Mouse (Mus musculus): ENCODE measurements around the gene Zfp663. TPM values are rescaled to one million over a fixed set of nuclear protein-coding genes. Genes with fewer than 3 reads are reported as not detected.

Zfp663 gene
- total and polyA plus RNA-seq, 2 experiments from 2014 or later = not detected

- H3K27ac ChIP-seq (ENCODE audit: low read depth) = no peak overlapping the region
- H3K36me3 ChIP-seq (replicated peaks; ENCODE audit: control insufficient read depth, insufficient read depth, low read length) = peaks cover 49% of the 10 kb centered on the region
- ATAC-seq (ENCODE audit: insufficient read depth, low read depth) (no peak), DNase-seq (ENCODE audit: low spot score) (no peak)
- H3K9ac ChIP-seq (replicated peaks; ENCODE audit: low read depth, low read length) = no peak overlapping the region
- 87% methylated on average over 8 of the region's 8 CpGs for WGBS
- no peaks in the 10 kb centered on the region for H3K9me3 ChIP-seq (replicated peaks; ENCODE audit: control insufficient read depth, low read length)
- no peak overlapping the region for H3K4me3 ChIP-seq (ENCODE audit: low read depth, low read length)
- TF ChIP-seq CTCF (IDR thresholded peaks at IDR 0.05; ENCODE audit: low read depth) (no peak), EP300 (IDR thresholded peaks at IDR 0.05; ENCODE audit: low read depth) (no peak)
- H3K27me3 ChIP-seq (ENCODE audit: control insufficient read depth, insufficient read depth, low read length) = no peaks in the 10 kb centered on the region
- H3K4me1 ChIP-seq (ENCODE audit: control insufficient read depth, insufficient read depth) = peaks cover 27% of the 10 kb centered on the region
- no peak overlapping the region for H3K4me2 ChIP-seq (ENCODE audit: low read depth, low read length)
These were observed 54.3 kb downstream of the Zfp663 start for GRCm38 (mm10) chr2:165314197-165314596.

GRCm38 (mm10) chr2:165312381-165312780 is 56.1 kb downstream of the Zfp663 start:
- no peak overlapping the region for H3K4me3 ChIP-seq (ENCODE audit: low read depth, low read length)
- H3K27ac ChIP-seq (ENCODE audit: low read depth) = no peak overlapping the region
- ATAC-seq (ENCODE audit: insufficient read depth, low read depth) (no peak), DNase-seq (ENCODE audit: low spot score) (no peak)
- H3K27me3 ChIP-seq (ENCODE audit: control insufficient read depth, insufficient read depth, low read length) = no peaks in the 10 kb centered on the region
- H3K9me3 ChIP-seq (replicated peaks; ENCODE audit: control insufficient read depth, low read length) = no peaks in the 10 kb centered on the region
- no peak overlapping the region for H3K4me2 ChIP-seq (ENCODE audit: low read depth, low read length)
- peaks cover 66% of the 10 kb centered on the region for H3K36me3 ChIP-seq (replicated peaks; ENCODE audit: control insufficient read depth, insufficient read depth, low read length)
- TF ChIP-seq EP300 (IDR thresholded peaks at IDR 0.05; ENCODE audit: low read depth) = no peak
- TF ChIP-seq CTCF (IDR thresholded peaks at IDR 0.05; ENCODE audit: low read depth) = no peak
- WGBS = 68% methylated on average over 7 of the region's 7 CpGs
- H3K4me1 ChIP-seq (ENCODE audit: control insufficient read depth, insufficient read depth) = peaks cover 9% of the 10 kb centered on the region
- H3K9ac ChIP-seq (replicated peaks; ENCODE audit: low read depth, low read length) = no peak overlapping the region; the same call in 1 of the 2 replicates

- Histone ChIP-seq H3K9me3 (replicated peaks; ENCODE audit: control insufficient read depth, low read length) (no peaks in the 10 kb centered on the region), H3K4me1 (ENCODE audit: control insufficient read depth, insufficient read depth) (peaks cover under 1% of the 10 kb centered on the region; the same call in 1 of the 2 replicates), H3K27ac (ENCODE audit: low read depth) (no peak overlapping the region), H3K27me3 (ENCODE audit: control insufficient read depth, insufficient read depth, low read length) (no peaks in the 10 kb centered on the region), H3K4me2 (ENCODE audit: low read depth, low read length) (no peak overlapping the region), H3K36me3 (replicated peaks; ENCODE audit: control insufficient read depth, insufficient read depth, low read length) (peaks cover 72% of the 10 kb centered on the region), H3K9ac (replicated peaks; ENCODE audit: low read depth, low read length) (no peak overlapping the region), H3K4me3 (ENCODE audit: low read depth, low read length) (no peak overlapping the region)
- DNase-seq (ENCODE audit: low spot score) (no peak), ATAC-seq (ENCODE audit: insufficient read depth, low read depth) (no peak)
- 76% methylated on average over 12 of the region's 12 CpGs for WGBS
- TF ChIP-seq EP300 (IDR thresholded peaks at IDR 0.05; ENCODE audit: low read depth) (no peak), CTCF (IDR thresholded peaks at IDR 0.05; ENCODE audit: low read depth) (no peak)
These were observed 57.0 kb downstream of the Zfp663 start for GRCm38 (mm10) chr2:165311577-165311976.

- TF ChIP-seq EP300 (IDR thresholded peaks at IDR 0.05; ENCODE audit: low read depth) (no peak), CTCF (IDR thresholded peaks at IDR 0.05; ENCODE audit: low read depth) (no peak)
- H3K9me3 ChIP-seq (replicated peaks; ENCODE audit: control insufficient read depth, low read length) = no peaks in the 10 kb centered on the region
- H3K36me3 ChIP-seq (replicated peaks; ENCODE audit: control insufficient read depth, insufficient read depth, low read length) = peaks cover 72% of the 10 kb centered on the region
- no peak overlapping the region for H3K27ac ChIP-seq (ENCODE audit: low read depth)
- H3K4me3 ChIP-seq (ENCODE audit: low read depth, low read length) = no peak overlapping the region
- no peak for DNase-seq (ENCODE audit: low spot score)
- ATAC-seq (ENCODE audit: insufficient read depth, low read depth) = no peak
- H3K4me1 ChIP-seq (ENCODE audit: control insufficient read depth, insufficient read depth) = no peaks in the 10 kb centered on the region
- no peak overlapping the region for H3K4me2 ChIP-seq (ENCODE audit: low read depth, low read length)
- no peaks in the 10 kb centered on the region for H3K27me3 ChIP-seq (ENCODE audit: control insufficient read depth, insufficient read depth, low read length)
- 76% methylated on average over 13 of the region's 13 CpGs for WGBS
- H3K9ac ChIP-seq (replicated peaks; ENCODE audit: low read depth, low read length) = no peak overlapping the region
These were observed 57.6 kb downstream of the Zfp663 start for GRCm38 (mm10) chr2:165310818-165311425.

GRCm38 (mm10) chr2:165307801-165308200 is 60.7 kb downstream of the Zfp663 start:
- Histone ChIP-seq H3K36me3 (replicated peaks; ENCODE audit: control insufficient read depth, insufficient read depth, low read length) (peaks cover 66% of the 10 kb centered on the region), H3K27ac (ENCODE audit: low read depth) (no peak overlapping the region), H3K4me1 (ENCODE audit: control insufficient read depth, insufficient read depth) (no peaks in the 10 kb centered on the region), H3K9ac (replicated peaks; ENCODE audit: low read depth, low read length) (no peak overlapping the region), H3K4me3 (ENCODE audit: low read depth, low read length) (no peak overlapping the region), H3K27me3 (ENCODE audit: control insufficient read depth, insufficient read depth, low read length) (no peaks in the 10 kb centered on the region), H3K9me3 (replicated peaks; ENCODE audit: control insufficient read depth, low read length) (no peaks in the 10 kb centered on the region), H3K4me2 (ENCODE audit: low read depth, low read length) (no peak overlapping the region)
- WGBS = 91% methylated on average over 6 of the region's 6 CpGs
- no peak for DNase-seq (ENCODE audit: low spot score)
- no peak for TF ChIP-seq EP300 (IDR thresholded peaks at IDR 0.05; ENCODE audit: low read depth)
- no peak for TF ChIP-seq CTCF (IDR thresholded peaks at IDR 0.05; ENCODE audit: low read depth)
- ATAC-seq (ENCODE audit: insufficient read depth, low read depth) = no peak

GRCm38 (mm10) chr2:165305438-165305837 is 63.1 kb downstream of the Zfp663 start:
- H3K4me1 ChIP-seq (ENCODE audit: control insufficient read depth, insufficient read depth) = no peaks in the 10 kb centered on the region
- no peak for TF ChIP-seq CTCF (IDR thresholded peaks at IDR 0.05; ENCODE audit: low read depth)
- no peak for TF ChIP-seq EP300 (IDR thresholded peaks at IDR 0.05; ENCODE audit: low read depth)
- 92% methylated on average over 8 of the region's 8 CpGs for WGBS
- H3K4me3 ChIP-seq (ENCODE audit: low read depth, low read length) = no peak overlapping the region
- no peak overlapping the region for H3K27ac ChIP-seq (ENCODE audit: low read depth)
- H3K36me3 ChIP-seq (replicated peaks; ENCODE audit: control insufficient read depth, insufficient read depth, low read length) = peaks cover 76% of the 10 kb centered on the region
- ATAC-seq (ENCODE audit: insufficient read depth, low read depth) (no peak), DNase-seq (ENCODE audit: low spot score) (no peak)
- no peak overlapping the region for H3K4me2 ChIP-seq (ENCODE audit: low read depth, low read length)
- H3K9ac ChIP-seq (replicated peaks; ENCODE audit: low read depth, low read length) = no peak overlapping the region
- H3K9me3 ChIP-seq (replicated peaks; ENCODE audit: control insufficient read depth, low read length) = no peaks in the 10 kb centered on the region
- H3K27me3 ChIP-seq (ENCODE audit: control insufficient read depth, insufficient read depth, low read length) = no peaks in the 10 kb centered on the region

Data from heart, postnatal 0 days (tissue).